Mouse (Mus musculus) liver, embryonic 14.5 days (tissue): ENCODE measurements around the gene Smarcd3. TPM values are rescaled to one million over a fixed set of nuclear protein-coding genes. Genes with fewer than 3 reads are reported as not detected.

ENCODE experiments used
- ATAC-seq: fragments of 200-750 bp; cut with Nextera tagmentation; 2 replicates; pipeline ENCODE4 v1.8.0; 2017; ENCODE audit warnings: moderate number of reproducible peaks, mild to moderate bottlenecking, moderate library complexity; ENCODE audit not compliant: insufficient read depth
- DNase-seq, 3 experiments: peaks; one replicate each; pipeline ENCODE4 v3.0.0-alpha.2; 2012 to 2013; ENCODE audit warnings: low read depth in 3 of 3, low spot score in 3 of 3
- H3K27ac ChIP-seq: fragments of 300-500 bp; sonication (generic); 2 replicates; pipeline ENCODE4 v1.5.1; 2014; ENCODE audit warnings: moderate library complexity, mild to moderate bottlenecking, control low read depth, inconsistent platforms
- H3K27me3 ChIP-seq: fragments of 300-500 bp; sonication (generic); 2 replicates; pipeline ENCODE4 v1.6.1; 2014; ENCODE audit warnings: mild to moderate bottlenecking, low read length, moderate library complexity; ENCODE audit not compliant: control insufficient read depth, insufficient read depth
- H3K36me3 ChIP-seq: fragments of 300-500 bp; sonication (generic); replicated peaks from 2 replicates; pipeline ENCODE4 v1.6.1; 2014; ENCODE audit warnings: low read depth; ENCODE audit not compliant: control insufficient read depth, insufficient read depth
- H3K4me1 ChIP-seq, 2 experiments: fragments of 200-500 bp in 1 of 2; fragments of 300-500 bp in 1 of 2; sonication (generic) in 1 of 2; replicated peaks; 2 replicates each; pipeline ENCODE4 v1.6.1; 2012 to 2014; ENCODE audit warnings: antibody characterized with exemption in 1 of 2, inconsistent platforms in 1 of 2, low read length in 1 of 2; ENCODE audit not compliant: control insufficient read depth in 2 of 2, insufficient read depth in 2 of 2
- H3K4me2 ChIP-seq: fragments of 300-500 bp; sonication (generic); 2 replicates; pipeline ENCODE4 v1.6.1; 2014; ENCODE audit warnings: low read depth, mild to moderate bottlenecking, control low read depth, moderate library complexity
- H3K4me3 ChIP-seq, 2 experiments: fragments of 200-500 bp in 1 of 2; fragments of 300-500 bp in 1 of 2; sonication (generic) in 1 of 2; 2 replicates each; pipeline ENCODE4 v1.5.1; 2012 to 2014; ENCODE audit warnings: low read depth in 2 of 2, low read length in 2 of 2, mild to moderate bottlenecking in 2 of 2, control low read depth in 1 of 2, inconsistent platforms in 1 of 2, moderate library complexity in 1 of 2; ENCODE audit not compliant: insufficient read depth in 1 of 2
- H3K9ac ChIP-seq: fragments of 300-500 bp; sonication (generic); replicated peaks from 2 replicates; pipeline ENCODE4 v1.6.1; 2014; ENCODE audit warnings: mild to moderate bottlenecking, control low read depth, moderate library complexity
- H3K9me3 ChIP-seq: fragments of 300-500 bp; sonication (generic); 2 replicates; pipeline ENCODE4 v1.6.1; 2016; ENCODE audit warnings: low read length, mixed read lengths; ENCODE audit not compliant: control insufficient read depth
- CTCF ChIP-seq: IDR thresholded peaks from 2 replicates; pipeline ENCODE4 v1.5.1; 2016; ENCODE audit warnings: antibody characterized with exemption, low read depth, control low read depth
- EP300 ChIP-seq: IDR thresholded peaks from 2 replicates; pipeline ENCODE4 v1.6.1; 2016; ENCODE audit warnings: antibody characterized with exemption, low read depth
- WGBS: fragments of 180-500 bp; shearing (Covaris S2); extraction: QIAGEN DNeasy Blood & Tissue Kit; methylation state at CpG from one replicate; pipeline ENCODE4 v1.1.7; 2014; ENCODE audit not compliant: insufficient replicate concordance; 5-methylcytosine and 5-hydroxymethylcytosine counted together
- polyA plus RNA-seq, 2 experiments: library from polyadenylated mRNA; depleted of rRNA in 1 of 2; stranded (reverse) in 1 of 2; unstranded in 1 of 2; fragments of >200 nt; fragmentation: Nextera tagmentation in 1 of 2; extraction: Ambion mirVana in 1 of 2; gene quantifications; 2 replicates each; pipeline versions ENCODE4 v1.2.1 to v1.2.3; 2012 to 2014

Smarcd3 gene
- polyA plus RNA-seq, 2 experiments = 0.95 to 1.1 TPM

GRCm38 (mm10) chr5:24635093-24635492, 10.9 kb upstream of the Smarcd3 start:
- no peaks in the 10 kb centered on the region for H3K9me3 ChIP-seq
- H3K36me3 ChIP-seq = no peaks in the 10 kb centered on the region
- TF ChIP-seq CTCF (no peak), EP300 (no peak)
- no peak overlapping the region for H3K4me2 ChIP-seq
- 22% methylated on average over 1 of the region's 1 CpGs for WGBS
- H3K4me3 ChIP-seq = no peak overlapping the region
- ATAC-seq (no peak), DNase-seq (no peak)
- H3K27me3 ChIP-seq = no peaks in the 10 kb centered on the region
- H3K4me1 ChIP-seq = no peaks in the 10 kb centered on the region
- no peak overlapping the region for H3K27ac ChIP-seq
- no peak overlapping the region for H3K9ac ChIP-seq

GRCm38 (mm10) chr5:24629712-24630111, 5.5 kb upstream of the Smarcd3 start:
- H3K27me3 ChIP-seq = peaks cover 2% of the 10 kb centered on the region; the same call in 1 of the 2 replicates
- DNase-seq (no peak), ATAC-seq (no peak)
- no peak overlapping the region for H3K4me3 ChIP-seq
- no peaks in the 10 kb centered on the region for H3K9me3 ChIP-seq
- no peak overlapping the region for H3K4me2 ChIP-seq
- no peak overlapping the region for H3K9ac ChIP-seq
- H3K4me1 ChIP-seq = no peaks in the 10 kb centered on the region
- H3K27ac ChIP-seq = no peak overlapping the region
- TF ChIP-seq EP300 (no peak), CTCF (no peak)
- no peaks in the 10 kb centered on the region for H3K36me3 ChIP-seq
- WGBS = 46% methylated on average over 3 of the region's 3 CpGs

- 27% methylated on average over 4 of the region's 4 CpGs for WGBS
- no peak overlapping the region for H3K9ac ChIP-seq
- DNase-seq = no peak
Measured at GRCm38 (mm10) chr5:24624822-24625120, 560 bp upstream of the Smarcd3 start.

GRCm38 (mm10) chr5:24623041-24623985, 898 bp downstream of the Smarcd3 start:
- Histone ChIP-seq H3K27ac (no peak overlapping the region), H3K36me3 (no peaks in the 10 kb centered on the region), H3K4me3 (no peak overlapping the region), H3K9me3 (no peaks in the 10 kb centered on the region), H3K4me1 (no peaks in the 10 kb centered on the region), H3K9ac (no peak overlapping the region), H3K27me3 (peaks cover 9% of the 10 kb centered on the region), H3K4me2 (no peak overlapping the region)
- ATAC-seq = no peak
- no peak for DNase-seq
- whole genome bisulfite sequencing = 35% methylated on average over 8 of the region's 8 CpGs
- TF ChIP-seq CTCF (no peak), EP300 (no peak)

More at GRCm38 (mm10) chr5:24624822-24625120, 560 bp upstream of the Smarcd3 start:
- H3K27me3 ChIP-seq = peaks cover 9% of the 10 kb centered on the region
- H3K27ac ChIP-seq = no peak overlapping the region
- H3K4me1 ChIP-seq = no peaks in the 10 kb centered on the region
- H3K4me3 ChIP-seq = no peak overlapping the region
- ATAC-seq = no peak
- no peaks in the 10 kb centered on the region for H3K36me3 ChIP-seq
- no peaks in the 10 kb centered on the region for H3K9me3 ChIP-seq
- TF ChIP-seq EP300 = no peak
- TF ChIP-seq CTCF = no peak
- no peak overlapping the region for H3K4me2 ChIP-seq

GRCm38 (mm10) chr5:24622386-24623040, 1.7 kb downstream of the Smarcd3 start:
- 48% methylated on average over 7 of the region's 7 CpGs for WGBS

More at GRCm38 (mm10) chr5:24622386-24623040, 1.7 kb downstream of the Smarcd3 start:
- no peak overlapping the region for H3K9ac ChIP-seq
- no peaks in the 10 kb centered on the region for H3K4me1 ChIP-seq
- H3K36me3 ChIP-seq = no peaks in the 10 kb centered on the region
- peaks cover 9% of the 10 kb centered on the region for H3K27me3 ChIP-seq
- no peak overlapping the region for H3K4me2 ChIP-seq
- no peaks in the 10 kb centered on the region for H3K9me3 ChIP-seq
- no peak for DNase-seq
- no peak overlapping the region for H3K4me3 ChIP-seq
- TF ChIP-seq CTCF (no peak), EP300 (no peak)
- no peak overlapping the region for H3K27ac ChIP-seq
- ATAC-seq = no peak
